Mouse (Mus musculus): ENCODE results near the gene Thegl. TPM values are rescaled to one million over a fixed set of nuclear protein-coding genes. Genes with fewer than 3 reads are reported as not detected.

Thegl gene
- polyA plus RNA-seq, 1 experiment from 2014 or later, result 0.31 TPM

GRCm38 (mm10) chr5:77099317-77099996 is 83.6 kb downstream of the Thegl start:
- H3K9me3 ChIP-seq, result no peaks in the 10 kb centered on the region
- H3K27me3 ChIP-seq, result peaks cover 6% of the 10 kb centered on the region; the same call in 1 of the 2 replicates
- H3K4me2 ChIP-seq (replicated peaks), result no peak overlapping the region
- no peak overlapping the region for H3K9ac ChIP-seq (replicated peaks)
- H3K36me3 ChIP-seq, result no peaks in the 10 kb centered on the region
- no peak for ATAC-seq (replicated peaks)
- WGBS, result 84% methylated on average over 11 of the region's 11 CpGs
- H3K27ac ChIP-seq (replicated peaks), result no peak overlapping the region
- peaks cover 22% of the 10 kb centered on the region for H3K4me1 ChIP-seq
- H3K4me3 ChIP-seq, result no peak overlapping the region

DNA sequence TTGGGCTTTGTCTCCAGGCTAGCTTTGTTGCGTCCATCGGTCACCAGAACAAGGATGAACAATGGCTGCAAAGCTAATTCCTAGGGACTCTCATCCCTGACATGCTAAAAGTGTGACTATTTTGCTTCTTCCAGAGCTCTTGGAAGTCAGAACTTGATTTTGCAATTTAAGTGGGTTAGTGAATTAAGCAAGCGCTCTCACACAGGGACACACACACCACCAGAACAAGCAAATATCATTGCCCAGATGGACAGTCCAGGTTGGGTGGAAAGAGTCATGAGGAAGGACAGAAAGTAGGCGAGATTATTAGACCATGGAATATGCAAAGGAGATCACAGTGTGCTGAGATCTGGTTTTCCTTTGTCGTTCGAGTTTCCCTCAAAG is 84.2 kb downstream of the Thegl start:
- no peak overlapping the region for H3K27ac ChIP-seq (replicated peaks)
- H3K36me3 ChIP-seq, result no peaks in the 10 kb centered on the region
- peaks cover 6% of the 10 kb centered on the region for H3K27me3 ChIP-seq
- H3K9ac ChIP-seq (replicated peaks), result no peak overlapping the region
- no peak overlapping the region for H3K4me2 ChIP-seq (replicated peaks)
- no peak overlapping the region for H3K4me3 ChIP-seq
- WGBS, result 89% methylated on average over 6 of the region's 6 CpGs
- no peaks in the 10 kb centered on the region for H3K9me3 ChIP-seq
- ATAC-seq (replicated peaks), result no peak
- peaks cover 21% of the 10 kb centered on the region for H3K4me1 ChIP-seq

GRCm38 (mm10) chr5:77100691-77101090 is 84.9 kb downstream of the Thegl start:
- no peak overlapping the region for H3K27ac ChIP-seq (replicated peaks)
- no peak overlapping the region for H3K9ac ChIP-seq (replicated peaks)
- no peaks in the 10 kb centered on the region for H3K9me3 ChIP-seq
- H3K4me1 ChIP-seq, result peaks cover 15% of the 10 kb centered on the region; the same call in 1 of the 2 replicates
- ATAC-seq (replicated peaks), result no peak
- no peak overlapping the region for H3K4me3 ChIP-seq
- peaks cover 6% of the 10 kb centered on the region for H3K27me3 ChIP-seq
- no peaks in the 10 kb centered on the region for H3K36me3 ChIP-seq
- H3K4me2 ChIP-seq (replicated peaks), result no peak overlapping the region
- 93% methylated on average over 6 of the region's 6 CpGs for WGBS

DNA sequence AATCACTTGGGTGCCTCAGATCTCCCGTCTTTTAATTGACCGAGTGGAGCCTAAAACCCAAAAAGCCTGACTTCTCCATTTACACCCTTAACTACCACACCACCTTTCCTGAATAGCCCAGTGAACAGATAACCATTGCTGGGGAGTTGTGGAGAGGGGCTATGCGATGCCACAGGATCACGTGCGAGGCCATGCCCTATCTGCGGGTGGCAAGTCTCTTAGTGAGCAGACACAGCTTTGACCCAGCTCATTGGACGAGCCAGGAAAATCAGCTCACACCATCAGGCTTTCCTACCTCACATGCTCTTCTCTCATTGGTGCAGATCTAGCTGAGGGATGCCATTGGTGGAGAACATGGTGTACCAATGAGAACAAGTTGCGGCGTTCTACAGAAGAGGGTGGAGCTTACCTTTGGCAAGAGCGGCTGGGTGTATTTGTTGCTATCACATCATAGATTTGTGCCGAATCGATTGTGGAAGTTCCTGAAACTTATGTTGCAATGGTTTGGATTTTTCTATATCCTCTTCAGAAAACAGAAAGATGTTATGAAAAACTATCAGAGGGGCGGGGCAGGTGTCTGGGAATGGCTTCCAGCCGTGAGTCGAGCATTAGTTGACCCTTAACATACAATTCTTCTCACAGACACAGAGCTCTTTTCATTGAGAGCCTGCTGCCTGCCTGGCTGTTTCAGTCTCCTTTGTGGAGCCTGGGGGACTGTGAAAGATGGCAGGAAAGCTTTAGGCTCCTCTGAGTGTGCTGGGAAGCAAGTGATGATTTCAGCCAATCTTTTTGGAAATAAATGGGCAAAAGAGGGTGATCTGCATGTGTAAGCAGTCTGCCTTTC is 86.9 kb downstream of the Thegl start:
- no peaks in the 10 kb centered on the region; the same call in none of the 2 replicates for H3K27me3 ChIP-seq
- WGBS, result 58% methylated on average over 15 of the region's 15 CpGs

GRCm38 (mm10) chr5:77107146-77107822 is 91.5 kb downstream of the Thegl start:
- H3K4me3 ChIP-seq, result no peak overlapping the region
- H3K9me3 ChIP-seq, result no peaks in the 10 kb centered on the region
- no peaks in the 10 kb centered on the region for H3K36me3 ChIP-seq
- 91% methylated on average over 11 of the region's 11 CpGs for WGBS
- peaks cover 3% of the 10 kb centered on the region for H3K27me3 ChIP-seq
- H3K4me1 ChIP-seq, result peaks cover 14% of the 10 kb centered on the region; the same call in 1 of the 2 replicates
- H3K4me2 ChIP-seq (replicated peaks), result no peak overlapping the region
- ATAC-seq (replicated peaks), result no peak
- no peak overlapping the region for H3K27ac ChIP-seq (replicated peaks)
- no peak overlapping the region for H3K9ac ChIP-seq (replicated peaks)

More for the DNA sequence above, 86.9 kb downstream of the Thegl start:
- no peak; the same call in 1 of the 2 replicates for ATAC-seq (replicated peaks)
- H3K4me1 ChIP-seq, result peaks cover 15% of the 10 kb centered on the region; the same call in 1 of the 2 replicates
- H3K27ac ChIP-seq (replicated peaks), result peak overlapping the region; percentile 41; the same call in 1 of the 2 replicates
- H3K4me3 ChIP-seq, result no peak overlapping the region
- no peak overlapping the region for H3K4me2 ChIP-seq (replicated peaks)
- no peaks in the 10 kb centered on the region for H3K9me3 ChIP-seq
- H3K9ac ChIP-seq (replicated peaks), result no peak overlapping the region
- H3K36me3 ChIP-seq, result no peaks in the 10 kb centered on the region

DNA sequence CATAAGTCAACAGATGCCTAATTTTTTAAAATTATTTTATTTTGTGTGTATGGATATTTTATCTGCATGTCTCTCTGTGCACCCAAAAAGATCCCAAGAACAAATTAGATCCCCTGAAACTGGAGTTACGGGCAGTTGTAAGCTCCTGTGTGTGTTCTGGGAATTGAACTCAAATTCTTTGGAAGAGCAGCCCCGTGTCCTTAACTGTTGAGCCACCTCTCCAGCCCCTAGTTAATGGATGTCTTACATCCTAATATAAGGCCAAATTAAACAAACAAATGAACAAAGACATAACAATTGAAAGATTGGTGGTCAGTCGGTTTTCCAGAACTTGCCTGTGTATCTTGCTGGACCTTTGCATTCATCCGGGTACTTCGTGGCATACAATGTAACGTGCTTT is 93.0 kb downstream of the Thegl start:
- WGBS, result 94% methylated on average over 6 of the region's 6 CpGs
- Histone ChIP-seq H3K4me2 (replicated peaks) (no peak overlapping the region), H3K4me1 (peaks cover under 1% of the 10 kb centered on the region; the same call in 1 of the 2 replicates), H3K4me3 (no peak overlapping the region), H3K36me3 (no peaks in the 10 kb centered on the region), H3K27ac (replicated peaks) (no peak overlapping the region), H3K9ac (replicated peaks) (no peak overlapping the region), H3K9me3 (no peaks in the 10 kb centered on the region), H3K27me3 (peaks cover 3% of the 10 kb centered on the region)
- no peak for ATAC-seq (replicated peaks)

- no peak overlapping the region for H3K27ac ChIP-seq (replicated peaks)
- ATAC-seq (replicated peaks), result no peak
- WGBS, result 89% methylated on average over 2 of the region's 2 CpGs
Observed at GRCm38 (mm10) chr5:77109814-77110213, 94.0 kb downstream of the Thegl start.

More at GRCm38 (mm10) chr5:77109814-77110213, 94.0 kb downstream of the Thegl start:
- Histone ChIP-seq H3K9me3 (no peaks in the 10 kb centered on the region), H3K27me3 (peaks cover 3% of the 10 kb centered on the region), H3K36me3 (no peaks in the 10 kb centered on the region), H3K4me1 (peaks cover 6% of the 10 kb centered on the region), H3K9ac (replicated peaks) (no peak overlapping the region), H3K4me2 (replicated peaks) (no peak overlapping the region), H3K4me3 (no peak overlapping the region)

Other genes starting within 250 kb of the Thegl start
- gene Aasdh, start 110.5 kb upstream of the Thegl start, polyA plus RNA-seq (2015; fragmentation: Nextera tagmentation; extraction: Ambion mirVana), result 25.6 and 27.5 TPM in 2 replicates
- gene Paics, start 64.7 kb upstream of the Thegl start, polyA plus RNA-seq (2015; fragmentation: Nextera tagmentation; extraction: Ambion mirVana), result 220 and 224 TPM in 2 replicates
- gene Ppat, start 64.4 kb upstream of the Thegl start, polyA plus RNA-seq (2015; fragmentation: Nextera tagmentation; extraction: Ambion mirVana), result 14.6 and 16.5 TPM in 2 replicates
- 79.0 and 81.3 TPM in 2 replicates for gene Srp72, start 41.3 kb upstream of the Thegl start, polyA plus RNA-seq (2015; fragmentation: Nextera tagmentation; extraction: Ambion mirVana)
- not detected in 2 replicates for gene Arl9, start 12.0 kb upstream of the Thegl start, polyA plus RNA-seq (2015; fragmentation: Nextera tagmentation; extraction: Ambion mirVana)
- 1.8 and 2.2 TPM in 2 replicates for gene Hopx, start 99.1 kb downstream of the Thegl start, polyA plus RNA-seq (2015; fragmentation: Nextera tagmentation; extraction: Ambion mirVana)
- gene Spink2, start 195.4 kb downstream of the Thegl start, polyA plus RNA-seq (2015; fragmentation: Nextera tagmentation; extraction: Ambion mirVana), result 0.48 and 0.64 TPM in 2 replicates
- 8.4 and 8.5 TPM in 2 replicates for gene Rest, start 249.5 kb downstream of the Thegl start, polyA plus RNA-seq (2015; fragmentation: Nextera tagmentation; extraction: Ambion mirVana)

Measured in forebrain, embryonic 15.5 days (tissue).